Mouse (Mus musculus): ENCODE measurements at regions not wholly inside any gene's neighbourhood (a gene's known extent, or its start where the extent isn't known, plus 50 kb on each side); places are given as distances from the start of the nearest gene placed in this dataset.

GRCm38 (mm10) chr11:112234492-112235116, 547.4 kb upstream of the Sox9 start:
- DNase-seq (ENCODE audit: low spot score in 2 of 2): no peak

GRCm38 (mm10) chr11:112238960-112239884, 542.8 kb upstream of the Sox9 start:
- no peak for DNase-seq (ENCODE audit: low spot score in 2 of 2)

- no peak for DNase-seq (ENCODE audit: low spot score in 2 of 2)
Observed at GRCm38 (mm10) chr11:112252548-112252947, 529.5 kb upstream of the Sox9 start.

GRCm38 (mm10) chr11:112253061-112253460, 529.0 kb upstream of the Sox9 start:
- DNase-seq (ENCODE audit: low spot score in 2 of 2): peak; percentile 25 to 58

- no peak for DNase-seq (ENCODE audit: low spot score in 2 of 2)
Observed at GRCm38 (mm10) chr11:112256326-112256725, 525.7 kb upstream of the Sox9 start.

- no peak for DNase-seq (ENCODE audit: low spot score in 2 of 2)
Observed at GRCm38 (mm10) chr11:112264077-112264476, 517.9 kb upstream of the Sox9 start.

GRCm38 (mm10) chr11:112270911-112271310, 511.1 kb upstream of the Sox9 start:
- no peak for DNase-seq (ENCODE audit: low spot score in 2 of 2)

- DNase-seq (ENCODE audit: low spot score in 2 of 2): no peak
Observed at GRCm38 (mm10) chr11:112278566-112278965, 503.5 kb upstream of the Sox9 start.

- DNase-seq (ENCODE audit: low spot score in 2 of 2): no peak
Observed at GRCm38 (mm10) chr11:112282911-112283310, 499.1 kb upstream of the Sox9 start.

GRCm38 (mm10) chr11:112298901-112299341, 483.1 kb upstream of the Sox9 start:
- no peak for DNase-seq (ENCODE audit: low spot score in 2 of 2)

GRCm38 (mm10) chr11:112303091-112303490, 478.9 kb upstream of the Sox9 start:
- no peak for DNase-seq (ENCODE audit: low spot score in 2 of 2)

- DNase-seq (ENCODE audit: low spot score in 2 of 2): no peak
Observed at GRCm38 (mm10) chr11:112325850-112326249, 456.2 kb upstream of the Sox9 start.

- no peak for DNase-seq (ENCODE audit: low spot score in 2 of 2)
Observed at GRCm38 (mm10) chr11:112327606-112328005, 454.4 kb upstream of the Sox9 start.

- DNase-seq (ENCODE audit: low spot score in 2 of 2): no peak
Observed at GRCm38 (mm10) chr11:112345133-112345532, 436.9 kb upstream of the Sox9 start.

GRCm38 (mm10) chr11:112345586-112345985, 436.4 kb upstream of the Sox9 start:
- no peak for DNase-seq (ENCODE audit: low spot score in 2 of 2)

- DNase-seq (ENCODE audit: low spot score in 2 of 2): no peak
Observed at GRCm38 (mm10) chr11:112346089-112346488, 435.9 kb upstream of the Sox9 start.

- DNase-seq (ENCODE audit: low spot score in 2 of 2): peak; percentile 6 to 14
Observed at GRCm38 (mm10) chr11:112346532-112346931, 435.5 kb upstream of the Sox9 start.

GRCm38 (mm10) chr11:112355311-112355710, 426.7 kb upstream of the Sox9 start:
- DNase-seq (ENCODE audit: low spot score in 2 of 2): no peak

GRCm38 (mm10) chr11:112366715-112367114, 415.3 kb upstream of the Sox9 start:
- no peak for DNase-seq (ENCODE audit: low spot score in 2 of 2)

- no peak for DNase-seq (ENCODE audit: low spot score in 2 of 2)
Observed at GRCm38 (mm10) chr11:112370941-112371340, 411.1 kb upstream of the Sox9 start.

GRCm38 (mm10) chr11:112400069-112400468, 382.0 kb upstream of the Sox9 start:
- no peak for DNase-seq (ENCODE audit: low spot score in 2 of 2)

- DNase-seq (ENCODE audit: low spot score in 2 of 2): no peak
Observed at GRCm38 (mm10) chr11:112407681-112408080, 374.3 kb upstream of the Sox9 start.

GRCm38 (mm10) chr11:112412434-112412833, 369.6 kb upstream of the Sox9 start:
- no peak for DNase-seq (ENCODE audit: low spot score in 2 of 2)
